Mouse (Mus musculus): Measurements from ENCODE around the gene Egfr. TPM values are rescaled to one million over a fixed set of nuclear protein-coding genes. Genes with fewer than 3 reads are reported as not detected.

Egfr gene
- total and polyA plus RNA-seq, 2 experiments from 2014 or later = 12.4 to 29.3 TPM

DNA sequence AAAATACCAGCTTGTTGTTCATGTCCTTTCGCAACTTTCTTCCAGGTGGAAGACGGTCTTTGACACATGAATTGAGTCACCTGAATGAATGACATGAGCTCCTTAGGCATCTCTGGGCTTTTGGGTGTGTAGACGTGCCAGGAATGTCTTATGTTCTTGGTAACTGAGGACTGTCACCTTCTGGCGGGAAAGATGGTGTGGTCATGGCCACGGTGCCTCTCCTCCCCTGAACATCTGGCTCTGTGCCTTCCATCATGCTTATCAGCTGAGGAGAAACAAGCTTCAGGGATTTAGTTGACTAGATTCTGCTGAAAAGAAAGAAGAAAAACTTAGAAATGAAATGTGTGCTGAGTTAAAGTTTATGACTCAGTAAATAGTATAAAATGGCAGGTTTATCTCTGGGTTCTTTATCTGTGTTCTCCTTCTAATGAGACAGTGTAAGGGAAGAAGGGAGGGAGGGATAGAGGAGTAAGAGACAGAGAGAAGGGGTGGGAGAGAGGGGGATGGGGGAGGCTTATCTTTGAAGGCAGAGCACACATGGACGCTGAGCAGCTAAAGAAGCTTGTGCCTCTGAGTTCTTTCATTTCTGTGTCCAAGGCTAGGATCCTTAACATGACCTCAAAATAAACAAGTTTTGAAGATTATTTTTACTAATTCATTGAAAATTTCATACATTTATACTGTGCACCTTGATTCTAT is 65.5 kb downstream of the Egfr start:
- 82% methylated on average over 6 of the region's 6 CpGs for WGBS
- ATAC-seq (no peak), DNase-seq (ENCODE audit: low spot score) (no peak)
- Histone ChIP-seq H3K4me1 (ENCODE audit: insufficient read depth, low read length) (no peaks in the 10 kb centered on the region), H3K9ac (replicated peaks; ENCODE audit: low read length) (no peak overlapping the region), H3K4me3 (ENCODE audit: low read length) (no peak overlapping the region), H3K27ac (no peak overlapping the region), H3K4me2 (ENCODE audit: low read depth, low read length) (no peak overlapping the region), H3K36me3 (ENCODE audit: insufficient read depth, low read length) (no peaks in the 10 kb centered on the region), H3K9me3 (ENCODE audit: low read length) (no peaks in the 10 kb centered on the region), H3K27me3 (ENCODE audit: insufficient read depth, low read length) (no peaks in the 10 kb centered on the region)
- TF ChIP-seq CTCF (IDR thresholded peaks at IDR 0.05; ENCODE audit: low read depth) = no peak

DNA sequence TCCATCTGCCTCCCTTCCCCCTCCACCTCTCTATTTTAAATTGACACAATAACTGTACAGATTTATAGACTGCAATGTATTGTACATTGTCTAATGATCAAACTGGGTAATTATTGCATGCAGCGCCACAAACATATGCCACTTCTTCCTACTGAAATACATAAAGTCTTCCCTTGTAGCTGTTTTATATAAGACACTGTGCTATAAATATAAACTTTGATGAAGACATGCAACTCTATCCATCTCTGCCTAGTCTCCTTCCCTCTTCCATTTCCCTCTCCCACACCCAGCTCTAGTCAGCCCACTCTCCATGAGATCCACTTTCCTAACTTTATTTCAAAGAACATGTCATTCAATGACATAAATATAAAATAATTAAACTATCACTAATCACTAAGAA is 67.4 kb downstream of the Egfr start:
- Histone ChIP-seq H3K9me3 (ENCODE audit: low read length) (no peaks in the 10 kb centered on the region), H3K36me3 (ENCODE audit: insufficient read depth, low read length) (no peaks in the 10 kb centered on the region), H3K27me3 (ENCODE audit: insufficient read depth, low read length) (no peaks in the 10 kb centered on the region), H3K4me3 (ENCODE audit: low read length) (no peak overlapping the region), H3K4me1 (ENCODE audit: insufficient read depth, low read length) (no peaks in the 10 kb centered on the region), H3K27ac (no peak overlapping the region), H3K9ac (replicated peaks; ENCODE audit: low read length) (no peak overlapping the region), H3K4me2 (ENCODE audit: low read depth, low read length) (no peak overlapping the region)
- ATAC-seq (no peak), DNase-seq (ENCODE audit: low spot score) (no peak)
- WGBS = 90% methylated on average over 1 of the region's 1 CpGs
- TF ChIP-seq CTCF (IDR thresholded peaks at IDR 0.05; ENCODE audit: low read depth) = no peak

DNA sequence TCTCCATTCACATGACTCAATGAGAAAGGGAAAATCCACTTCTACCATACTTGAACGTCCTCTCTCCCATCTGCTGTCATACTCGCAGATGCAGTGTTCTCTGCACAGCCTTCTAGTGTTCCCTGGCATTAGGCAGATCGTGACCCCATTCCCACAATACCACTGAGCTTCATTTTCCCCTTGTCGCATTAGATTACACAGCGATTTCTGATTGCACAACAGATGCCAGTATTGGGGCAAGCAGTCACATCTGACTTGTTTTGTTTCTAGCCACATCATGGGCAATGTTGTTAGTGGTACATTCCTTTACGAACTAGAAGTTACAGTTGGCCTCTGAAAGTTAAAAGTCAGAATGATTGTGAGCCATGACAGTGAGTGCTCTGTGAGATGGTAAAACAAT is 68.1 kb downstream of the Egfr start:
- H3K27ac ChIP-seq = no peak overlapping the region
- WGBS = 70% methylated on average over 6 of the region's 6 CpGs
- DNase-seq (ENCODE audit: low spot score) (peak; percentile 17), ATAC-seq (0 out of 2 replicates have a peak, but pooled peaks have one; percentile 36)
- H3K9me3 ChIP-seq (ENCODE audit: low read length) = no peaks in the 10 kb centered on the region
- H3K4me2 ChIP-seq (ENCODE audit: low read depth, low read length) = no peak overlapping the region
- no peak overlapping the region for H3K4me3 ChIP-seq (ENCODE audit: low read length)
- H3K27me3 ChIP-seq (ENCODE audit: insufficient read depth, low read length) = no peaks in the 10 kb centered on the region
- H3K36me3 ChIP-seq (ENCODE audit: insufficient read depth, low read length) = no peaks in the 10 kb centered on the region
- no peak for TF ChIP-seq CTCF (IDR thresholded peaks at IDR 0.05; ENCODE audit: low read depth)
- H3K4me1 ChIP-seq (ENCODE audit: insufficient read depth, low read length) = no peaks in the 10 kb centered on the region
- no peak overlapping the region for H3K9ac ChIP-seq (replicated peaks; ENCODE audit: low read length)

DNA sequence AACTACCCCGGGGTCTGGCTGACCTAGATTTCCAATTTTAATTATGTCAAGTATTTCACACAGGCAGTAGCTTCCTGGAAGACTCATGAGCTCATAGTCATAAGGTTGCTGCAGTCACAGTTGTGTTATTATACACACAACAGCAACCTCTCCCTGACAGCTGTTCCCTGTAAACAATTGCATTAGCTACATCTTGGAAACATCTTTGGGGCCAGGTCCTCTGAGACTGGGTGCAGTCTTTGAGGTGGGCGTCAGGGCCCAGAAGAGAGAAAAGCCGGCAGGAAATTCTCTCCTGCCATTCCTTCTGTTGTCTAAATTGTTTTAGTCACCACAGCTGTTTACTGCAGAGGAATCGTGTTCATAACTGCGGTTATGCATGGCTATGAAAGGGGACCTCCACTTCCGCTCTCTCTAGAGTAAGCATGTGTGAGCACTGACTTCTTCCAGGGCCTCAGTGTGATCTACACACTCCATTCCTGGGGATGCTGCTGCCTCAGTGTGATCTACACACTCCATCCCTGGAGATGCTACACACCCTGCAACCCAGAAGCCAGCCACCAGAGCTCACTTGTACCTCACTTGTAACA is 69.8 kb downstream of the Egfr start:
- no peaks in the 10 kb centered on the region for H3K4me1 ChIP-seq (ENCODE audit: insufficient read depth, low read length)
- no peak for ATAC-seq
- no peak for DNase-seq (ENCODE audit: low spot score)
- no peak overlapping the region for H3K4me2 ChIP-seq (ENCODE audit: low read depth, low read length)
- H3K4me3 ChIP-seq (ENCODE audit: low read length) = no peak overlapping the region
- H3K27me3 ChIP-seq (ENCODE audit: insufficient read depth, low read length) = no peaks in the 10 kb centered on the region
- H3K27ac ChIP-seq = no peak overlapping the region
- TF ChIP-seq CTCF (IDR thresholded peaks at IDR 0.05; ENCODE audit: low read depth) = no peak
- no peaks in the 10 kb centered on the region for H3K36me3 ChIP-seq (ENCODE audit: insufficient read depth, low read length)
- H3K9ac ChIP-seq (replicated peaks; ENCODE audit: low read length) = no peak overlapping the region
- 83% methylated on average over 6 of the region's 6 CpGs for WGBS
- no peaks in the 10 kb centered on the region for H3K9me3 ChIP-seq (ENCODE audit: low read length)

DNA sequence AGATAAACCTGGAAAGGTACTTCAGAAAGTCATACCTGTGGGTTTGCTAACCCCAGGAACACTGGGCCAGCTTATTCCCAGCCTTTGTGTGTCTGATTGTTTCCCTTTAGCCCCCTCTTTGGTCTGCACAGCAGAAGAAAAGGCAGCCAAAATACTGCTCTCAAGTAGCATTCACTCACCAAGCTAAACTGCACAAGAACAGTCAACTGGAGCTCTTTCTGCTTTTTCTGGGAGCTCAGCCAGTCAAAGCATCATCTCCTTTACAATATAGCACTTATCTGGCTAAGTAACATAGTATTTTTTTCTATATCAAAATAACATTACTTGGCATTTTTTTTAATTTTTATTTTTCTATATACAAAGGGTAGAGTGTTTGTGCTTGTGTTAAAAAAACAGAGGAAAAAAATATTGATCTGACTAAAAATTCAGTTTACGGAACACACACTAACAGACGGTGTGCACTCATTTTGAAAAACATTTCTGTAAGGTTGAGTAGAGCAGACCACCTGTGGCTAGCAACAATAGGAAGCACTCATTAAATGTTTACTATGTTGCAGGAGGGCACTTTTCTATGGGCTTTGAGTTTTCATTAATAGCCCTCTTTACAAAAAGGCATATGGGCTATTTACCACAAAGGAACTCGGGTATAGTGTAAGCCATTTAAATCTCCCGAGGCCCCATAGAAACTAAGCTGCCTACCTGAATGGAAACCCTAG is 72.0 kb downstream of the Egfr start:
- H3K27ac ChIP-seq = no peak overlapping the region; the same call in 1 of the 2 replicates
- TF ChIP-seq CTCF (IDR thresholded peaks at IDR 0.05; ENCODE audit: low read depth) = no peak
- WGBS = 39% methylated on average over 4 of the region's 4 CpGs
- no peak overlapping the region for H3K9ac ChIP-seq (replicated peaks; ENCODE audit: low read length)
- ATAC-seq = no peak; the same call in 1 of the 2 replicates
- no peaks in the 10 kb centered on the region for H3K4me1 ChIP-seq (ENCODE audit: insufficient read depth, low read length)
- peak; percentile 44 for DNase-seq (ENCODE audit: low spot score)
- H3K4me2 ChIP-seq (ENCODE audit: low read depth, low read length) = no peak overlapping the region
- no peaks in the 10 kb centered on the region for H3K27me3 ChIP-seq (ENCODE audit: insufficient read depth, low read length)
- H3K36me3 ChIP-seq (ENCODE audit: insufficient read depth, low read length) = no peaks in the 10 kb centered on the region
- no peak overlapping the region for H3K4me3 ChIP-seq (ENCODE audit: low read length)
- no peaks in the 10 kb centered on the region for H3K9me3 ChIP-seq (ENCODE audit: low read length)

DNA sequence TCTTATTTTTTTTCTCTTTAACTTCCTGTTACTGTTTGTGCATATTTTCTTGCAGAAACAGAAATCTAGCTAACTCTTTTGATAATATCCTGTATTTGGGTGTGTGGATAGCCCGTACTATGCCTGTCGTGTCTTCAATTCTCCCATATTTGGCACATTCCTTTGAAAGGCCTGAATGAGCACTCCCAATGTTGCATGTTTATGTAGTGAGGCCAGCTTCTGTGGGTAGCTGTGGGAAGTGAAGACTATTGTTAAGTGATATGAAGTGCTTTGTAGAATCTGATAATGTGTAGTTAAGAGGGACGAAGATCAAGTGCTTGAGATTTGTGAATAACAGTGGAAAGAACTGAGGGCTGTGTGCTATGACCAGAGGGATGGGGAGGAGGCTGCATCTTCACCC is 77.5 kb downstream of the Egfr start:
- 79% methylated on average over 3 of the region's 3 CpGs for WGBS
- no peak overlapping the region for H3K4me2 ChIP-seq (ENCODE audit: low read depth, low read length)
- ATAC-seq (no peak), DNase-seq (ENCODE audit: low spot score) (no peak)
- no peak for TF ChIP-seq CTCF (IDR thresholded peaks at IDR 0.05; ENCODE audit: low read depth)
- H3K27ac ChIP-seq = no peak overlapping the region
- H3K4me1 ChIP-seq (ENCODE audit: insufficient read depth, low read length) = peaks cover 4% of the 10 kb centered on the region; the same call in 1 of the 2 replicates
- no peaks in the 10 kb centered on the region for H3K36me3 ChIP-seq (ENCODE audit: insufficient read depth, low read length)
- H3K4me3 ChIP-seq (ENCODE audit: low read length) = no peak overlapping the region
- no peak overlapping the region for H3K9ac ChIP-seq (replicated peaks; ENCODE audit: low read length)
- H3K9me3 ChIP-seq (ENCODE audit: low read length) = no peaks in the 10 kb centered on the region
- no peaks in the 10 kb centered on the region for H3K27me3 ChIP-seq (ENCODE audit: insufficient read depth, low read length)

Data from hindbrain, postnatal 0 days (tissue).